Mouse (Mus musculus): Measurements from ENCODE around the gene Dgki. TPM values are rescaled to one million over a fixed set of nuclear protein-coding genes. Genes with fewer than 3 reads are reported as not detected.
A peak's percentile ranks its signal among the peaks of the same experiment; 100 is the strongest.

Dgki gene
- total RNA-seq, 2 experiments from 2014 or later: 60.3 to 63.2 TPM

DNA sequence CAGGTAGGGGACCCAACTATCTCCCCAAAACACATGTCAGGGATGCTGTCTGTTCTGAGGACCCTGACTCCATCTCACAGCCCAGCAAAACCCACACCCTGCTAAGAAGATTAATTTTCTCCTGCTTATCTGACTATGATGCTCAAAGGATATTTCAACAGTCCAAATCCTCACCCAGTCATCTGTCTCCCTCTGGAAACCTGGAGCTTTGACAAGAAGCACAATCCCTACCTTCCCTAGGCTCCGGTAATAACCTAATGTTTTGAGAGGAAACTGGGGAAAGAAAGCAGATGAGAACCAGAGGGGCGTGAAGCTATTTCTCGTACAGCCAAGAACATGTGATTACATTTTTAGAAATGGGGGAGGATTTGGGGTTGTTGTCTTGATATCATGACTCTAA lies 392.8 kb downstream of the Dgki start:
- no peak for DNase-seq (ENCODE audit: extremely low spot score in 1 of 2, low spot score in 2 of 2)
- intact Hi-C loops (cut with DNase I): no loop called here

DNA sequence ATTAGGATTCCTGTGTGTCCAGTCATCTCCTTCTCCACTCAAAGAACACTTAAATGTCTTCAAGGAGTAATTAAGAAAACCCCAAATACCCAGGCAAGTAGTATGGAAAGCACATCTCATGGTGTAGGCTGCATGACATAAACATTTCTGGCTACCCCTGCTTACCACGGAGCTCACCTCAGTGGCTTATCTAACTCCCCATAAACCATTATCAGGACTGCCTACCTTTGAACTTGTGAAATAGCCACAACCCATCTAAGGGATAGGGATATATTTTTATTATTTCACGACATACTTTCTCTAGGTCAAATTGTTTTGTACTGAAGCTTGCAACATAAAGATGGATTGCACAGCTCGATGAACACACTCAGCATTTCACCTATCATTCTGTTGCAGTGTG lies 394.0 kb downstream of the Dgki start:
- intact Hi-C loops (cut with DNase I): no loop called here
- DNase-seq (ENCODE audit: extremely low spot score in 1 of 2, low spot score in 2 of 2): no peak

DNA sequence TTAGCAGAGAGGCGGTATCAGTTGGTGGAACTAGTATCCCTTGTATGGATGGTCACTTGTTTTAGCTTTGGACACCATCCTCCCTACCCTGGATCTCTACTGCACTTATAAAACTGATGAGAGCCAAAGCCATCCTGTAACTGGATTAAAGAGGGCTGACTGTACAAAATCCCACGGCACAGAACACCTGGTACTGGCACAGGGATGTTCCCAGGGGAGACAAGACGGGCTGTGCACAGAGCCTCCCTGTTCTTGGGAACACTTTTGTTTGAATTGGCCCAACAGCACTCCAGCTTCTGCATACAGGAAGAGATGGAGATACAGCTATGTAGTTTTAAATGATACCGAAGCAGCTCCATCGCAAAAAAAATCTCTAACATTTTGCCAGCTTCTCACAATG lies 395.1 kb downstream of the Dgki start:
- intact Hi-C loops (cut with DNase I): loop anchor here (5.0 kb wide), 2 partner anchors 98 to 213 kb away; no protein-coding TSS in a partner anchor
- no peak for DNase-seq (ENCODE audit: extremely low spot score in 1 of 2, low spot score in 2 of 2)

DNA sequence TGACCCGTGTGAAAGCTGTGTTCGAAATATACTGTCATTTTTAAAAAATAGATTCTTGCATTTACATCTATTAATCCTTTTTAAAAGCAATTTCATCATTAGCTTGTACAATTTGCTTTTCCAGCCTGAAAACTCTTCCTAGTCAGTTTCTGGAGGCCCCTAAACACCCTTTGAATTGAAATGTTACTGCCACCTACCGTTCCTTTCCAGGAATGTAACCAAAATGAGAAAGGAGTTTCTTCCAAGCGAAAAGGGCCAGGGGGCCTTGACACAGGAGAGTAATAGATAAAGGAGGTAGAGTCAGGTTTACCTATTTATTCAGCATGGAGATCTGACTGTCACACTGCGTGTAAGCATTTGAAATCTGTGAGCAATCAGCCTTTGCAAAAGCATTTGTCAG lies 396.2 kb downstream of the Dgki start:
- intact Hi-C loops (cut with DNase I): loop anchor here (5.0 kb wide), 2 partner anchors 97 to 212 kb away; no protein-coding TSS in a partner anchor
- peak; percentile 33 to 61 for DNase-seq (ENCODE audit: extremely low spot score in 1 of 2, low spot score in 2 of 2)

DNA sequence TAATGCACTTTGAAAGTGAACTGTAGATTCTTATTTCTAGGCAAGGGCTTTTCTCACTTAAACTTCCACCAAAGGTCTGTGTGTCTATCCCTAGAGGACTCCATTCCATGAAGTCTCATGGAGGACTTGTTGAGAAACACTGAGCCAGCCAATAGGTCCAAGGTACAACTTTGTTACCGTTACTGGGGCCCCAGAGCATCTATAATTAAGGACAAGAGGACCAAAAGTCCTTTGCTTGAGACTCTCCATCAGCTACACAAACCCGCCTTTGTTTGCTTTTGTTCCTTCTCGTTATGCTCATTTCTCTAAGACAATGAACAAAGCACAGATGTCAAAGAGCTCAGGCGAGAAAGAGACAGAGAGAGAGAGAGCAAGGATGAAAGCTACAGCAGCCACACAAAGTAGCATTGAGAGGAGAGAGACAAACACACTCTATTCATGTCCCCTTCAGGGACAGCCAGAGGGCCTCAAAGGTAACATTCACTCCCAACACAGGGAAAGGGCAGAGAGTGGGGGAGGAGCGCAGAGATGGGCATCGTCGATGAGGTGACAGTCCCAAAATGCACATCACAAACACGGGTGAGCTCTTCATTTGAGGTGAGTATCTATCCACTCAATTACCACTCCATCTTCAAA lies 396.7 kb downstream of the Dgki start:
- intact Hi-C loops (cut with DNase I): loop anchor here (5.0 kb wide), 2 partner anchors 96 to 211 kb away; no protein-coding TSS in a partner anchor
- no peak for DNase-seq (ENCODE audit: extremely low spot score in 1 of 2, low spot score in 2 of 2)

DNA sequence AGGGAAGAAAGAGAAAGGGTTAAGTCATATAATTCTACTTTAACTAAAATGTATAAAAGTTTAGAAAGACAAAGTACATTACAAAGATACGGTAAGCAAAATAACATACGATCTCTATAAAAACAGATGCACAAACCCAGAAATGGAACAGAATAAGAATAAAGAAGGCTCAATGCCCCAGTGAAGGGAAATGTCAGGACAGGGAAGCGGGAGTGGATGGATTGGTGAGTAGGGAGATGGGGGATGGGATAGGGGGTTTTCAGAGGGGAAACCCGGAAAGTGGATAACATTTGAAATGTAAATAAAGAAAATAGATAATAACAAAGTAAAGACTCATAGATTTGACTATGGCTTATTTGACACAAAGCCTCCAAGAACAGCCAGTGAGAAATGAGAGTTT lies 400.1 kb downstream of the Dgki start:
- DNase-seq (ENCODE audit: extremely low spot score in 1 of 2, low spot score in 2 of 2): no peak
- intact Hi-C loops (cut with DNase I): loop anchor here (5.0 kb wide), 2 partner anchors 93 to 208 kb away; no protein-coding TSS in a partner anchor

DNA sequence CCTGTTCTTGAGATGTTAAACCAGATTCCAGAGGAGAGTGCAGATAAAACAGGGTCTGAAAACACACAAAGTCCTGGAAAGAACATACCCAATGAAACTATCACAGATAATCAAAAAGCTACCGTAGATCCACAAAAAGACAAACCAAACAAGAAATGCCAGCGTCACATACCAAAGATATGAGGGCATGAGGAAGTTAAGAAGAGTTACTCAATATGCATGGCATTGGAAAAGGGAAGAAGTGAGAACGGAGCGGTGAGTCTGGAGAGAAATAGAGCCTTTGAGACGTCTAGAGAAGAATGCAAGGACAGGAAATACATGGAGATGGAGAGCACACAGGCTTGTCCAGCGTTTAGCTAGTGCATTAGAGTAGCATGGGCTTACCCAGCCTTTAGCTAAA lies 401.6 kb downstream of the Dgki start:
- intact Hi-C loops (cut with DNase I): no loop called here
- no peak for DNase-seq (ENCODE audit: extremely low spot score in 1 of 2, low spot score in 2 of 2)

DNA sequence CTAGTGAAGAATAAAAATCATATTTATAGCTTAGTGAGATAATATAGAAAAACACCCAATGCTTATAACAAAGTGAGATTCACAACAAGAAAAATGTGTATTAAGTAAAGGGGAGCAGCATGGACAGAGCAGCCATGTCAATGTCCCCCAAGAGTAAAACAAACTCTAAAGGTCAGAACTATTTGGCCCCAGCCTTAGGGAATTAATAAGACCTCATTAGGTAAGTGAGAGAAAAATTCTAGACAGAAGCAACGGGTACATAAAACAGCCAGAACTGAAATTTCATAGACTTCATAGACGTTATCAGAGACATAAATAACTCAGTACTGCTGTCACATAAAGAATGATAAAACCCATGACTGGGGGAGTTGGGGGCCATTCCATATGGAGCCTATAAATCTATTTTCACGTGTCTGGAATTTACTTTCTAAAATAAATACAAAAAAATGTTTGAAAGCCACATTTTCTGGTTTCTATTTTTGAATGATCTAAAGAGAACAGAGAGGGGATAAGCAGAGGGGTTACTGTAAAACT lies 402.3 kb downstream of the Dgki start:
- no peak for DNase-seq (ENCODE audit: extremely low spot score in 1 of 2, low spot score in 2 of 2)
- intact Hi-C loops (cut with DNase I): no loop called here

DNA sequence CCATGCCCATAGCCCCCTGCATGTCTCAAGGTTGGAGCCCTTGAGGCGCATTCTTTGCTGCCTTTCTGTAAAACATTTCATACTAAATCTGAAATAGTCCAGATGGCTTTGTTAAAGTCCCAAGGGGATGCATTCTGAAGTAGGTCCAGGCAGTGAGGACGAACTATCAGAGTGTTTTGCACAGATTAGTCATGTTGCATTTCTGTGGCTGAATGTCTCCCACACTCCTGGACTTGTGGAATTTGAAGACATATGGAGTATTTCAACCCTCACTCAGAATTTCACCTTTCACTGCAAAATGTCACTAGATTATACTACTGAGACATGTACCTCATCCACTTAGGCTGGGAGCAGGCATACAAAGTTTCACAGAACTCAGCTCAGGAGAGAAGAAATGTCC lies 403.3 kb downstream of the Dgki start:
- intact Hi-C loops (cut with DNase I): no loop called here
- DNase-seq (ENCODE audit: extremely low spot score in 1 of 2, low spot score in 2 of 2): no peak

DNA sequence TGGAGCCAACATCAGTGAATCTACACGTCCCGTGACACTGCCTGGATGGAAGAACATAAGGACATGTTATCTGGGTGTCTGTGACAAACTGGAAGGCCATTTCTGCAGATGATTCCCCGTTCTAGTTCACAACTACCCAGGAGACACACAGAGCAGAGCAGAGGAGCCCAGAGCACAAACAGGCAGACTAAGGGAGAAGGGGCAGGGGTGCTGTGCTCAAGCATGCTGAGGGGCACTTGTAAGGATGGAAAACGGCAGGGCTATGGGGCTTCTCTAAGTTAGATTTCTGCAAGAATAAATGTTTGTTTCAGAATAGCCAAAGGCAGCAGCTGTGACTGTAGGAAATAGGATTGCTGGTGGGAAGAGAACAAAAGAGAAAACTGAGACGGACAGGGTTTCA lies 408.2 kb downstream of the Dgki start:
- intact Hi-C loops (cut with DNase I): no loop called here
- DNase-seq (ENCODE audit: extremely low spot score in 1 of 2, low spot score in 2 of 2): no peak

DNA sequence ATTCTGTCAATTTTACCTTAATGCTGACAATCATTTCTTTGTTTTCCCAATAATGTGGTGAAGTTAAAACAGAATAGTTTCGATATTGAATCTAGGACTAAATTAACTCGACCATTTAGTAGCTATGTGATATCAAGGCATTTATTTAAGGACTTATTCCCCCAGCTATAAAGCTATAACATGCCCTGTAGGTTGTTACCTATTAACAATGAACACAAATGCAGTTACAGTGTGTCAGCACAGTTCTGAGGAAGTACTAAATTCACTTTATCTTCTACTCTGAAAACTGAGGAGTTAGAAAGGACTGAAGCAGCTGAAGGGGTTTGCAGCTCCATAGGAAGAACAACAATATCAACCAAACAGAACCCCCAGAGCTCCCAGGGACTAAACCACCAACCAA lies 409.2 kb downstream of the Dgki start:
- no peak for DNase-seq (ENCODE audit: extremely low spot score in 1 of 2, low spot score in 2 of 2)
- intact Hi-C loops (cut with DNase I): no loop called here

DNA sequence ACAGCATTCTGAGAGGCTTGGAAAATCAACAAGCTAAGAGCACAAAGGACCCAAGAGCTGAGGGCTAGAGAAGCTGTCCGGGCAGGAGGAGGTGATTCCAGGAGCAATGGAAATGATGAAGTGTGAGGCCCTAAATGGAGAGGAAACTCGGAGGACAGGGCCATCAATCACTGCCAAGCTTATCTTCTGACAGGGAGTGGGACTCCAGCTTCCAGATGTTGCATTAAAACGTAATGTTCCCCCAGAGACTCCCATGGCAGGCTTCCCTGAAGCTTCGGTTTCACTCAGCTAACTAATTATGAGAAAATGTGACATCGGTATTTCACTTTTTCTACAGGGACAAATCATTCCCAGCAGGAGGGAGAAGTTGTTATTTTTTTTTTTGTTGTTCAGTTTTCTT lies 409.7 kb downstream of the Dgki start:
- intact Hi-C loops (cut with DNase I): no loop called here
- no peak for DNase-seq (ENCODE audit: extremely low spot score in 1 of 2, low spot score in 2 of 2)

DNA sequence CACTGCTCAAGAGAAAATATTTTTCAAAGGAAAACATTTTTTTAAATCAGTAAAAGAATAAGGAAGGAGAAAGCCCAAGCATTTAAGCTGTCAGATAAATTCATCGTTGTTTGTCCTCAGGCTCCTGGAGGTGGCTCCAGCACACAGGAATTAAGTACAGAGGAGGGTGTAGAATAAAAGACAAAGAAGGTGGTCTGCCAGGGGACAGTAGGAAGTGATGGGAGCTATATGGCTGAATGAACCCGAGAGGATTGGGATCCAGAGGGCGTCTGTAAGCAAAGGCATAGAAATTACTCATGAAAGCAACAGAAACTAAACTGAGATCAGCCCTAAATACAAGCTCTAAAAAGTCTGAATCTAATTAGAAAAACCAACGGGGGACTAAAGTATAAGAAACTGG lies 418.7 kb downstream of the Dgki start:
- intact Hi-C loops (cut with DNase I): no loop called here
- DNase-seq (ENCODE audit: extremely low spot score in 1 of 2, low spot score in 2 of 2): no peak

DNA sequence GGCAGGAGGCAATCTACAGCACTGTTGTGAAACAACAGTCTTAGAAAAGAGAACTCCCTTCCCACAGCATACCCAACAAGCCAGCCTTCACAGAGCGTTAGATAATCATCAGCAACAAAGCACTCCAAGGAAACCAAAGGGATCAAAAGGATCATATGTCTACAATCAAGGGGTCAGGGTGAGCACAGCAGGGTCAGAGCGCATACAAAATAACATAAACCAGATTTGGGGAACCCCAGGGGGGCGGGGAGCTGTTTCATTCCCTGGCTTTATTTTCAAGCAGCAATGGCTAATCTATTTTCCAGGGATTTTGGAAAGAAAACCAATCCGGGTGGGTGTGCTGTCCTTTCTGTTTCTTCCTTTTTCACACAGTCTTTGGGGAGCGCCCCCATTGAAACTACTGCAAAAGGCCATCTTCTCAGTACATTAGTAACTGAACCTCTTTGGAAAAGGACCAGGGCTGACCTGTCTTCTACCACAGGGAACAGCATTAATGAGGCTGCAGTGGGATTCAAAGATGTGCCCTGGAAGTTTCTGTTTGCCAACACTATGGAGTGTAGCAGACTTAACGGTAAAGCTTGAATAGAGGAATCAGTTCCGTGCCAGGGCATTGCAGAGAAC lies 419.2 kb downstream of the Dgki start:
- peak in 1 of 2 experiments; percentile 44 for DNase-seq (ENCODE audit: extremely low spot score in 1 of 2, low spot score in 2 of 2)

DNA sequence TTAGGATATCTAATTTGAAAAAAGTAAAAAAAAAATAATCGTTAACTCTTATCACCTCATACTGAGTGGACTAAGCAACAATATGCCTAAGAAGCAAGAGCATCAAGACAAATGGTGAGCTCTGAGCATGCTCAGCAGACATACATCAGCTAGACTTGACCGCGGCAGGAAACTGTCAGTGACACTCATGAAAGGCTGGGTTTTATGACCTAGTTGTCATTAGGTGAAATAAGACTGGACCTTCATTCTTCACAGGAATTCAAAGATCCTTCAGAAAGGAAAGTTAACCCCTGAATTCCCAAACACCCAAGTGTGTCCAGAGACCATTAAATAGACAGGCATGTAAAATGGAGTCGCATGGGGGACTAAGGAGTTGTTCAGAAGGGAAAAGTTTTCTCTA lies 422.6 kb downstream of the Dgki start:
- intact Hi-C loops (cut with DNase I): no loop called here
- no peak for DNase-seq (ENCODE audit: extremely low spot score in 1 of 2, low spot score in 2 of 2)

More for the DNA sequence above, 419.2 kb downstream of the Dgki start:
- intact Hi-C loops (cut with DNase I): no loop called here

DNA sequence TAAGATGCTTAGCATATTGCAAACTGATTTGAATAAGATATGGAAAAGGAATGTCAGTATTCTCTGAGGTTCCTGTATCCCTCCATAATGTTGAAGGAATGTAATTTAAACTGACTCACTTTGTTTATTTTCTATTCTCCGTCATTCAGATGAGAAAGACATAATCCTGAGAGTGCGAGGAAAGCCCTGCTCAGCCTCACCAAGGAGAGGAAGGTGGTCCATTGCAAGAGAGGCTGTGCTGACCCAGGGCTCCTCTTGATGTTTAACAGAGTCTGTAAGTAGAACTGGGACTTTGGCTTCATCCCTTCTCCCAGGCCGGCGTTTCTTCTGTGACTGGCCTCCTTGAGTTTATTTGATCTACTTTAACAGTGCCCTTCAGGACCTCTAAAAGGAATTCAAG lies 423.6 kb downstream of the Dgki start:
- no peak for DNase-seq (ENCODE audit: extremely low spot score in 1 of 2, low spot score in 2 of 2)
- intact Hi-C loops (cut with DNase I): no loop called here

DNA sequence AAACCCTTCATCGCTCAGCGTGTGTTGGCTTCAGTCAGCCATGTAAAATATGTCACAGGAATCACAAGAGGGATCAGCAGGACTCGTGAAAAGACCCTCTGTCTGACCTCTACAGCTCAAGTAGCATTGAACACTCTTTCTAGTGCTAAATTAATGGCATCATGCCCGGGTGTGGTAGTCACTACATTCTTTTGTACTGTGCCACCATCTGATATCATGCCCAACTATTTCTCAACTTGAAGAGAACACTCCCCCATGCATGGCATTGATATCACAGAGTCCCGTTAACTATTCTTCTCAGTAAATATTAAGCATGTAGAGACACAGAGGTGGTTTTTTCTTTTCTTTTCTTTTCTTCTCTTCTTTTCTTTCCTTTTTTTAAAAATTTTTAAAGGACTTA lies 424.1 kb downstream of the Dgki start:
- DNase-seq (ENCODE audit: extremely low spot score in 1 of 2, low spot score in 2 of 2): no peak
- intact Hi-C loops (cut with DNase I): no loop called here

DNA sequence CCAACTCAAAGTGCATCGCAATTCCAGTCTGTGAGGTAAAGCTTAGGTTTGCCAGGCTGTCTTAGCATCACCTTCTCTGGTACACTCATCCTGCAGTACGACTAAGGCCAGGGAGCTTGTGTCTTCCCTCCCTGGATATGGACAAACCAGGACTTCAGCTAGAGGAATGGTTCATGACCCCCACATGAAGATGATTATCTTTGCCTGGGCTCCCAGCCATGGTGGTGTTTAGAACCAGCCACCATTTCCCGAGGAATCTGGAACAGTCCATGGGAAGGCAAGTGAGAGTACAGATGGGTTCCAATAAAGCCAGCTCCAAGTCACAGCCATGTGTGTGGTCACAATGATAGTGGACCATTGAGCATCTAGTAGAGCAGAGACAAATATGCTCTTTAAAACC lies 427.1 kb downstream of the Dgki start:
- DNase-seq (ENCODE audit: extremely low spot score in 1 of 2, low spot score in 2 of 2): no peak
- intact Hi-C loops (cut with DNase I): no loop called here

DNA sequence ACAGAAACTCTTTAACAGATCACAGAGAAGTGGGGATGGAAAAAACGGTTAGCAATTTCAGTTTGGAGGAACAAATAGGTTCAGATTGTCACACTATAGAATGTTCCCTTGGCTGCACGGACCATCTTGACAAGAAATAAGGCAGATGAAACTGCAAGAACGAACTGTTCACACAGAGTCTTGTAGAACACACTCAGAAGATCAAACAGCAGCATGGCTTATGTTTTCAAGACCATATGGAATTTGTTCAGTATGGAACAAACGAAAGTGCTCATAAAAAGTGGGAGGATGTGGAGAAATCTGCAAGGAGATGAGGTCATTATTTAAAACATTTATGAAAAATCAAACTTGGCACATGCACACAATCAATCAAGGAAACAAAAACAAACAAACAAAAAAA lies 431.8 kb downstream of the Dgki start:
- intact Hi-C loops (cut with DNase I): no loop called here
- no peak for DNase-seq (ENCODE audit: extremely low spot score in 1 of 2, low spot score in 2 of 2)

DNA sequence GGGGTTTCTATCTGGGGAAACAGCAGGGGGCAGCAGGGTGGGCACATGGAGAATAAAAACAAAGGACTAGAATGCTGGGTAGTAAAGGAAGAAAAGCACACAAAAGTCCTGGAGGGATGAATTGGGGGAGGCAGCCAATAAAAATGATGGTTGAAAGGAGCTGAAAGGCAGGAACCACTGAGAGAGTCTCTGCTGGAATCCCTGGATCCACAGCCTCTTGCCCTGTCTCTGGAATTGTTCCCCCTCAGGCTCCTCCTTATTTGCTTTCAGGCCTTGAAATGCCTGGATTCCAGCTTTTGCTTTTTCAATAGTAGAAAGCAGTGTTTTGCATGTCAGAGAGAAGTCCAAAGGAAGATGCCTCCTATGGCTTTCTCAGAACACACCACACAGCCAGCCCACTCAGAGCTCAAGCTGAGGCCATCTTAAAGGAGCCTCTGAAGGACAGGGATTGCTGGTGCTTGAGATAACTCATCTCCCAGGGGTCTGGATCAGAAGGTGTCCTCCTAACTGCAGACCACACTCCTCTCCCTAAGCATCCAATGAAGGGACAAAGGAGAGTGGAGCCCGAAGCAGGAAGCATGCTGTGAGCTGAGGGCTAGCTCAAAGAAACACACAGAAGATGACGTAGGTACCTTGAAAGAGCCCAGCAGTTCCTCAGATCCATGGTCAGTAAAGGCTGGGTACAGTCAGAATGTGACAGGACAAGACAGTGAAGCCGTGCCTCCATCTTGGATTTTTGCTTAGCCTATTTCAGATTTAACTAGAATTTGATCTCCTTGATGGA lies 441.5 kb downstream of the Dgki start:
- DNase-seq (ENCODE audit: extremely low spot score in 1 of 2, low spot score in 2 of 2): peak in 1 of 2 experiments; percentile 34
- intact Hi-C loops (cut with DNase I): no loop called here
